Mouse (Mus musculus) C2C12 (cell line): ENCODE results near the gene Tnfrsf13c.

ENCODE experiments used
- CEBPB ChIP-seq: IDR thresholded peaks from one replicate; pipeline ENCODE4 v1.6.1; 2011; ENCODE audit warnings: low read depth, mild to moderate bottlenecking, control low read depth, moderate library complexity
- CTCF ChIP-seq: IDR thresholded peaks from one replicate; pipeline ENCODE4 v1.5.1; 2011; ENCODE audit not compliant: control insufficient read depth, insufficient read depth, insufficient read length
- MAX ChIP-seq: IDR thresholded peaks from one replicate; pipeline ENCODE4 v1.6.1; 2011; ENCODE audit warnings: mild to moderate bottlenecking, control low read depth
- USF1 ChIP-seq: IDR thresholded peaks from one replicate; pipeline ENCODE4 v1.6.1; 2011; ENCODE audit warnings: low read depth, mild to moderate bottlenecking, control low read depth, moderate library complexity

DNA sequence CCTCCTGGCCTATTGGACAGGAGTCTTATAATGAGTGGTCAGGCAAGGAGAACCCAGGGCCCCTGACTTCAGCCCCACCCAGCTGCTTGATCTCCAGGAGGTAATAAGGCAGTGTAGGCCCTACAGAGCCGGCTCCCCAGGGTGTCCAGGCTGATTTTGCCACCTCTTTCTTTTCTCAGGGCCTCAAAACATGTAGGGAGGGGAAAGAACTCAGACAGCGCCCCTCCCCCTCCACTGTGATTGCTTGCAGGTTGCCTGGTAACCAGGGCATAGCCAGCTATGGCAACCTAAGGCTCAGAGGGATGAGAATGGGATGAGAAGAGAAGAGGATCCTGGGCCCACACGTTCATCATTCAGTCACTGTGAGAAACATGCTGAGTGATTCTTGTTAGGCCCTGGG lies 44.0 kb upstream of the Tnfrsf13c start:
- TF ChIP-seq CTCF (no peak), MAX (no peak), USF1 (no peak), CEBPB (no peak)
